Mouse (Mus musculus): ENCODE measurements at regions not wholly inside any gene's neighbourhood (a gene's known extent, or its start where the extent isn't known, plus 50 kb on each side); places are given as distances from the start of the nearest gene placed in this dataset.

GRCm38 (mm10) chr10:23610485-23610884 is 176.6 kb downstream of the Rps12 start:
- no peak for DNase-seq (ENCODE audit: low read depth)

- no peak for DNase-seq (ENCODE audit: low read depth)
Measured at GRCm38 (mm10) chr10:23610046-23610445, 177.0 kb downstream of the Rps12 start.

- no peak for DNase-seq (ENCODE audit: low read depth)
Measured at GRCm38 (mm10) chr10:23609270-23609914, 177.7 kb downstream of the Rps12 start.

DNA sequence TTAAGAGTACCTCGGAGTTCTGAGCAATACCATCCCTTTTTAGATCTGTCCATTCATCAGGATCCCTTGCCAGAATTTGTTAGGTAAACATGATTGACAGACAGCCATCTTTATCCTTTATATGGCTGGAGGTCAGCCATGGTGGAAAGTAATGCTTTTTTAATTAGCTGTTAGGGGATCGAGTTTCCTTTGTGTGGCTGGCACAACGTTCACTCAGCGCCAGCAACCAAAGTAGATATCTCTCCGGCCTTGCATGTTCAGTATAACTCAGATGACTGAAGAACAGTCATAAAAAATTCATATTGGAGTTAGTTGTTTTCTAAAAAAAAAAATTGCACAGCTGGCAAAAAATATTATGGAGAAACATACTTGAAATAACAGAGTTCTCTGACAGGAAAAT is 186.4 kb downstream of the Rps12 start:
- DNase-seq (ENCODE audit: low read depth), result no peak

GRCm38 (mm10) chr10:23595541-23595940 is 191.5 kb downstream of the Rps12 start:
- DNase-seq (ENCODE audit: low read depth), result no peak

DNA sequence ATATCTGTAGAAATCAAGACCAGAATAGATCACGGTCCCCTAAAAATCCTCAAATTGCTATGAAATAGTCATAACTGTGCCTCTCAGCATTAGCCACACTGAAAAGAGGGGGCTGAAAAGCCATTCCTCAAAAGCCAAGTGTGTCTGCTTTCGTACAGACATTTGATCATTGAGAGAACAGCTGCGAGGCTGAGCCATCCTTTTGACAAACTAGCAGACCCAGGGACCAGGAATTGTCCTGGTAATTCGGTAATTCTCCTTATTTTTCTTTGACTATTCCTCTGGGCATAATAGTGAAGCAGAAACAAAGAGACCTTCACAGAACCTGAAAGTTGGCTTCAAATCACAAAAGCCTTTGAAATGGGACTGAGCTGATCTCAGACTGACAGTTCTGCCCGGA is 206.8 kb downstream of the Rps12 start:
- DNase-seq (ENCODE audit: low read depth), result no peak

DNA sequence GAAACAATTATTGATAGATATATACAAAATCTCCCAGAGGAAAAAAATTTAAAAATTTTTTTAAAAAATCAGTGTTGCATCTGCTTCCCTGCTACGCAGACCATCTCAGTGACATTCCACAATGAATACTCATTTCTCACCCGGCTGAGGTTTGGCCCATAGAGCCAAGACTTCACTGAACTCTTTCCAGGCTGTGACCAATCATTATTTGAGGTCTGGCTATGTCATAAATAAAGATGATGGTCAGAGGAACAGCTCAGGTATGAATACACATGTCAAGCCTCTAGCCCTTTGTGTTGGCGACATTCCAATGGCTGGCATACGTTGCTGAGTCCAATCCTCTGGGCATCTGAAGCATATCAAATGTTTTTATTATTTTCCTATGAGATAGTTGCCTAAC is 216.1 kb downstream of the Rps12 start:
- DNase-seq (ENCODE audit: low read depth), result no peak

GRCm38 (mm10) chr10:23569386-23569785 is 217.7 kb downstream of the Rps12 start:
- DNase-seq (ENCODE audit: low read depth), result no peak

- DNase-seq (ENCODE audit: low read depth), result no peak
Measured at GRCm38 (mm10) chr10:23562273-23562885, 211.8 kb upstream of the Eya4 start.

DNA sequence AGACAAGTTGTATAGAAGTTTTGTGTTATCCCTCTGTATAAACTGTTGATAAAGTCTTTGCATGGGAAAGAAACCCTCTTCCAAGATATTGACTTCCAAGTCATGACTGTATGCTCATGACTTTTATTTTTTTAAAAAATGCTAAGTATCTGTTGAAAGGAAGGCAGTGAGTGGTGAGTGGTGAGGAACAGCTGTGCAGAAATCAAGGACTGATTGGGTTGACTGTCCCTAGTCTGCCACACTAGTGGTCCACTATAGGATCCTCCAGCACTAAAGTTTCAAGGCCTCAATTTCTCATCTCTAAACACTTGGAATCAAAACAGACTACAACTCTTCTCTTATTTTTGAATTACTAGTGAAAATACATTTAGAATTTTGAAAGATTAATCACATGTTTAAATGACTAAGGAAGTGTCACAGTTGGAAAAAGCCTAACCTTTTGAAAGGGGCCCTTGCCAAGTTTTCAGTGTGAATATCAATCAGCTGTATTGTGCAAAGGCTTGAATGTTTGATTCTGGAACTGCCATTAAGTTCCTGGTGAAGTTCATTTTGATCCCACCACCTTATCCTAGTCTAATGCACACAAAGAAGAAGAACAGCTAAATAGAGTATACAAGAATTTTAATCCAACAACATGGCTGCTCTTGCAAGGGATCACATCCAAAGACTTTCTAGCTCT is 209.5 kb upstream of the Eya4 start:
- no peak for DNase-seq (ENCODE audit: low read depth)

DNA sequence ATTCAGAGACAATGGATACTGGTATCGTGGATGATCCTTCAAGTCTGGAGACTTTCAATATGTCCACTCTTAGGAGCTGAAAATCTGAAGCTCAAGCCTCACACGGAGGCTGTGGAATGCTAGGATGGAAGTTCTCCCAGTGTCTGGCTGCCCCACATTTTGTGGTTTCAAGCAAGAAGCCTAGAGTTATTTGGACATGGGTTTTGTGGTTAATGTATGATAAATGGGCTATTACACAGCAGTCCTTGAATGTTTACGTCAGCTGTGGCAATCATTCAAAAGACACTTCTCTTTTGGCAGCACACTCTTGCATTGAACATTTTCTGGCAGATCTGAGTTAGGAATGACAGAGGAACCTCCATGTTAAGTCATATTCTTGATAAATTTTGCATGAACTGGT is 207.2 kb upstream of the Eya4 start:
- no peak for DNase-seq (ENCODE audit: low read depth)

GRCm38 (mm10) chr10:23549207-23549606 is 198.6 kb upstream of the Eya4 start:
- DNase-seq (ENCODE audit: low read depth), result no peak

DNA sequence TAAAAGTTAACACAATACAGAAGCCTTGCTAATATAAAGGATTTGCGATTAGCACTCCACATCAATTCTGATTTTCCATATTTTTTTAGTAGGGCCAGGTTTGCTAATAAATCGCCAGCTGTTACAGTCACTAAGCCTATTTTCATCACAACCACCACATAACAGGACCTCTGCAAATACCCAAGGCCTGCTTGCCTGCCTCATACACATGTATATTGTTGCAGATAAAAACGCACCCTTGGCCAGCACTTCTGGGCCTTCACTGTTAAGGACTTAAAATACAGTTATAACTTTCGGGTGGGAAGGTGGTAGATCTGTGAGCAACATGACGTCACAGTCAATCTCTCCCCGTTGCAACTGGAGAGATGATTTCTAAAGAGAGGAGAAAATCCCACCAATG is 197.7 kb upstream of the Eya4 start:
- DNase-seq (ENCODE audit: low read depth), result no peak

DNA sequence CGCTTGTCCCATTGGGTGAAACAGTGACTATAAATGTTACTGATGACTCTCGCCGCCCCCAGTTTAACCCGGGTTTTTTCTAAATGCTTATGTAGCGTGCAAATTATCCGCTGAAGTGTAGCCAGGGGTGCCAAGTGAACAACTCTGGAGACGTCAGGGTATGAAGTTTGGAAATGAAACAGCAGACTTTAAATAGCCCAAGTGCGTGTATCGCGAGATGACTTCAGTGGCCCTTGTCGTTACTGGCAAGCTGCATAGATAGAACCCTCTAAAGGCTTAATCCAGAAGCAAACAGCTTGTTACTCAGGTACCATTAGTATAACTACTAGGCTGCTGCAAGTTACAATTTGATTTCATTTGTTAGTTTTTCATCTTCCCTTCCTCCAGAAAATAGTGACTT is 192.1 kb upstream of the Eya4 start:
- DNase-seq (ENCODE audit: low read depth), result no peak

GRCm38 (mm10) chr10:23541914-23542313 is 191.3 kb upstream of the Eya4 start:
- DNase-seq (ENCODE audit: low read depth), result no peak

DNA sequence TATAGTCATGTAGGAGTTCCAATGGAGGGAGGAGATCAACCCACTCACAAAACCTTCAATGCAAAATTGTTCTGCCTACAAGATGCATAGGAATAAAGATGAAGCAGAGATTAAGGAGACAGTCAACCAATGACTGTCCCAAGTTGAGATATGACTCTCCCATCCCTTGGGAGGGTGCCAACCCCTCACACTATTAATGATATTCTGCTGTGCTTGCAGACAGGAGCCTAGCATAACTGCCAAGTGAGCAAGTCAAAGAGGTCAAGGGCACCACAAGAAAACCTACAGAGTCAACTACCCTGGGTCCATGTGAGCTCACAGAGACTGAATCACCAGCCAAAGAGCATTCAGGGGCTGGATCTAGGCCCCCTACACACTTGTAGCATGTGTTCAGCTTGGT is 184.1 kb upstream of the Eya4 start:
- no peak for DNase-seq (ENCODE audit: low read depth)

DNA sequence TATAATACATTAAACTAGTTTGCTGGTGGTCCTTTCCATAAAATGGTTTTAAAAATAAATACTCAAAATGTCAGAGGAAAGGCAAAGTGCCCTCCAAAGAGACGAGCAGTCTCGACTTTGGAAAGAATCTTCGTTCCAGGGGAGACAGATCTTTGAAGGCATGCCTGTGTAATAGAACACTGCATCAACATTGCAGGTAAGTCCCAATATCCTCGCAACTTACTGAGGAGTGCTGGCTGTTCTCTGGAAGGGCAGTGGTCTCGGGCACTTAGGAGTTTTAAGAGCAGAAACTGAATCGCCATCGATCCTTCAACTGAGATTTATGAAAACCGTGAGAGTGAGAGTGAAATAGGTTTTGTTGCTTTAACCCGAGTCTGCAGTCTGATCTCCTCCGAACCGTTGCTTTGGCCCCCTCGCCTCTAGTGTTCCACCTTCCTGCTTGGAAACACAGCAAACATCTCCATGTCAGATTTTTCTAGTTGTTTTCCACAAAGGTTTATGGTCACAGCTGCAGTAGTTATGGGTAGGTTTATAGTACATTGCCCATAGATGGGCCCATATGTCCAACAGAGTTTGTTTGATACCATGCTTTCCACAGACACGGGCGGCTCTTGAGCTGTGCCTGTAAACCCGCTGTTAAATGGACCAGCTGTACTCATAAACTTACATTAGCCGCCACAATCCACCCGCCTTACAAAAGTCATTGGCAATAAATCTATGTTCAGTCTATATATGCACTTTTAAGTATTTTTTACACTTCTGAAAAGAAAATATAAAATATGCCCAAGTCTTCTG is 181.6 kb upstream of the Eya4 start:
- DNase-seq (ENCODE audit: low read depth), result no peak

- no peak for DNase-seq (ENCODE audit: low read depth)
Measured at GRCm38 (mm10) chr10:23530715-23531114, 180.1 kb upstream of the Eya4 start.

DNA sequence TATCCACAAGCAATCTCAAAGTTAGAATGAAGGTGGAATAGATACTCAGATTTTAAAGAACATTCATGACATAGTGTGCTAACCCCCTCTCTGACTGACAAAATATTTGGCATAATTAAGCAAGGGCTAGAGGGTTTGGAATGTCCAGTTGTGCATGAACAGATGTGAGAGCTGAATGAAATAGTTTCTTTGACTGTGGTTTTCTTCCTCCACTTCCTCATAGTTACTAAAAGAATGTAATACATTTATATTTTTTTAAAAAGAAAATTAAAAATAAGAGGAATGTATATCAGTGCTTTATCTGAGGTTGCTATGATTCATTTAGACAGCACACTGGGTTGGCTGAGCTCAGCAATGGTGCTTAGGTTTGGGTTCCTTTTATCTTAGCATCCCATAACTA is 176.2 kb upstream of the Eya4 start:
- DNase-seq (ENCODE audit: low read depth), result no peak

- DNase-seq (ENCODE audit: low read depth), result no peak
Measured at GRCm38 (mm10) chr10:23522664-23523063, 172.1 kb upstream of the Eya4 start.

- DNase-seq (ENCODE audit: low read depth), result no peak
Measured at GRCm38 (mm10) chr10:23493647-23494046, 143.1 kb upstream of the Eya4 start.

DNA sequence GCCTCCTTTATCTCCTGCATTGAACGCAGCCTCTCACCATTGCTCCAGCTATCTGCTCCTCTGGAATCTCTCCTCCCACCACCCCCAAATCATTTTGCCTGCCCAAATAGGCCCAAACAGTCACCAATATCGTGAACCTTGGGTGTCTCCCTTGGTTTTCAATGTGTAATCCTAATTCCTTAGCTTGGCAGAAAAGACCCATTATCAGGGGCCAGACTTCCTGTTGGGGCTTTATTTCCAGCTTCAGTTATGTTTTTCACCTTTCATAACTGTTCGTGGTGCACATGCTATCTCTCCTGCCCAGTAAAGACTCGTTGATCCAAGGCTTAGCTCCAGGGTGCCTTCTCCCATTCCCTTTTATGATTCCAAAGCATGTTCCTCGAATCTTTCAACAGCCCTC is 142.4 kb upstream of the Eya4 start:
- DNase-seq (ENCODE audit: low read depth), result no peak

GRCm38 (mm10) chr10:23488996-23489395 is 138.4 kb upstream of the Eya4 start:
- DNase-seq (ENCODE audit: low read depth), result no peak

All from induced T-regulatory cell, adult 2 months (primary cell).